Mouse (Mus musculus) gastrocnemius, postnatal 4 days (tissue): Measurements from ENCODE around the gene Foxc2. TPM values are rescaled to one million over a fixed set of nuclear protein-coding genes. Genes with fewer than 3 reads are reported as not detected.
A peak's percentile ranks its signal among the peaks of the same experiment; 100 is the strongest.

Source experiments
- DNase-seq, 2 experiments: peaks; one replicate each; pipeline ENCODE4 v3.0.0; 2021 to 2022; ENCODE audit warnings: low spot score in 2 of 2, mixed read lengths in 2 of 2
- total RNA-seq, 2 experiments: library from RNA; stranded (reverse); gene quantifications; 2 replicates each; pipeline ENCODE4 v1.2.3; 2021

The Foxc2 gene
- total RNA-seq, 2 experiments from 2014 or later, result 1.3 TPM

- DNase-seq, result no peak
Observed at GRCm38 (mm10) chr8:121085561-121085960, 30.4 kb upstream of the Foxc2 start.

GRCm38 (mm10) chr8:121086004-121086900 lies 29.7 kb upstream of the Foxc2 start:
- no peak for DNase-seq

GRCm38 (mm10) chr8:121088281-121088680 lies 27.7 kb upstream of the Foxc2 start:
- DNase-seq, result no peak

- no peak for DNase-seq
Observed at GRCm38 (mm10) chr8:121088871-121089630, 26.9 kb upstream of the Foxc2 start.

GRCm38 (mm10) chr8:121089631-121090380 lies 26.2 kb upstream of the Foxc2 start:
- DNase-seq, result no peak

- no peak for DNase-seq
Observed at GRCm38 (mm10) chr8:121090716-121091115, 25.3 kb upstream of the Foxc2 start.

GRCm38 (mm10) chr8:121092141-121092540 lies 23.8 kb upstream of the Foxc2 start:
- no peak for DNase-seq

GRCm38 (mm10) chr8:121092627-121093026 lies 23.3 kb upstream of the Foxc2 start:
- peak; percentile 69 to 84 for DNase-seq

- no peak for DNase-seq
Observed at GRCm38 (mm10) chr8:121093496-121093895, 22.5 kb upstream of the Foxc2 start.

- peak; percentile 60 to 76 for DNase-seq
Observed at GRCm38 (mm10) chr8:121104049-121104818, 11.7 kb upstream of the Foxc2 start.

GRCm38 (mm10) chr8:121107668-121108656 lies 8.0 kb upstream of the Foxc2 start, which contains the start of gene Mthfsd:
Gene Mthfsd (minus strand): TSS chr8:121108392.
- peak; percentile 97 to 99 for DNase-seq

GRCm38 (mm10) chr8:121108657-121109056 lies 7.3 kb upstream of the Foxc2 start:
- no peak for DNase-seq

GRCm38 (mm10) chr8:121111145-121111907 lies 4.6 kb upstream of the Foxc2 start:
- DNase-seq, result no peak

GRCm38 (mm10) chr8:121113261-121113660 lies 2.7 kb upstream of the Foxc2 start:
- DNase-seq, result peak; percentile 88 to 90

- no peak for DNase-seq
Observed at GRCm38 (mm10) chr8:121115136-121115535, 835 bp upstream of the Foxc2 start.

GRCm38 (mm10) chr8:121116591-121117185 lies 717 bp downstream of the Foxc2 start:
- no peak for DNase-seq

GRCm38 (mm10) chr8:121117186-121117651 lies 1.2 kb downstream of the Foxc2 start:
- DNase-seq, result no peak

GRCm38 (mm10) chr8:121117906-121118305 lies 1.9 kb downstream of the Foxc2 start:
- no peak for DNase-seq
